1 mouse cellular context compared by ENCODE assay signal in genomic region chr11:61698852-61699251, GRCm38 (mm10).
TF ChIP-seq lines count a peak whose summit lies in the region.

No protein-coding gene starts in this region.

TF ChIP-seq in myocyte, 11 proteins besides CTCF, POLR2A, EP300 and RAD21 (continued from another document):
- TF ChIP-seq CEBPB (IDR thresholded peaks at IDR 0.05; ENCODE audit: insufficient read depth, poor library complexity, severe bottlenecking) (no peak), MYOG (IDR thresholded peaks at IDR 0.05; ENCODE audit: control insufficient read depth in 1 of 3, insufficient read depth in 1 of 3, insufficient read length in 2 of 3, low read depth in 2 of 3) (peak in 1 of 3 experiments; percentile 39), SRF (IDR thresholded peaks at IDR 0.05; ENCODE audit: control insufficient read depth, insufficient read length, low read depth) (no peak)
